In genomic region chr4:45342286-45343155, GRCm38 (mm10) we compare ENCODE assay signal across 8 mouse cellular contexts. TPM values are rescaled to one million over a fixed set of nuclear protein-coding genes. Genes with fewer than 3 reads are reported as not detected.
A peak's percentile ranks its signal among the peaks of the same experiment; 100 is the strongest.
DNase-seq lines count a peak whose midpoint lies in the region; ATAC-seq lines count a peak whose summit lies in the region.

TSS of gene Exosc3 (minus strand) at chr4:45342732.

- H3K4me2 ChIP-seq in intestine, embryonic 14.5 days (ENCODE audit: low read length) = peak within 1 kb of the TSS; percentile 67

- H3K4me3 ChIP-seq in intestine, embryonic 14.5 days (ENCODE audit: low read depth, low read length) = peak within 1 kb of the TSS; percentile 97

- H3K36me3 ChIP-seq in intestine, embryonic 14.5 days (ENCODE audit: control insufficient read depth, insufficient read depth, low read length) = peaks cover 14% of the 10 kb centered on the region; the same call in 1 of the 2 replicates
- no peaks in the 10 kb centered on the region for H3K36me3 ChIP-seq in splenic B cell, adult 2 months (ENCODE audit: control insufficient read depth, insufficient read depth, low read length, poor library complexity, severe bottlenecking)

- H3K9ac ChIP-seq in intestine, embryonic 14.5 days (ENCODE audit: low read length) = peak within 1 kb of the TSS; percentile 92

- intact Hi-C loops in left cerebral cortex, postnatal 36 days (cut with DNase I) = loop anchor here (1.0 kb wide), 1 partner anchor 22 kb away; no protein-coding TSS in a partner anchor

- DNase-seq in ovary, postnatal 10 days (ENCODE audit: low spot score) = peak; percentile 21
- no peak for DNase-seq in ovary, adult 18-20 months (ENCODE audit: low spot score)
- peak; percentile 50 for DNase-seq in c-Kit-positive CD71-positive TER-119-positive erythroid progenitor cells, embryonic 14.5 days (ENCODE audit: low spot score)
- DNase-seq in gastrocnemius, postnatal 10 days = peak; percentile 66
- DNase-seq in intestine, embryonic 14.5 days (ENCODE audit: low spot score) = peak; percentile 82
- DNase-seq in left cerebral cortex, postnatal 36 days (ENCODE audit: low spot score in 2 of 2) = peak; percentile 60 to 69
- peak; percentile 51 for DNase-seq in splenic B cell, adult 2 months (ENCODE audit: low read depth, low spot score)

- peaks cover 14% of the 10 kb centered on the region; the same call in 1 of the 2 replicates for H3K4me1 ChIP-seq in intestine, embryonic 14.5 days (replicated peaks; ENCODE audit: control insufficient read depth, insufficient read depth, low read length)

- peak; percentile 87 for ATAC-seq in intestine, embryonic 14.5 days (replicated peaks; ENCODE audit: low FRiP score, low TSS enrichment, low read depth)
- peak; percentile 64 for ATAC-seq in megakaryocyte-erythroid progenitor cell, adult 5-6 weeks (replicated peaks; ENCODE audit: low FRiP score, low TSS enrichment, poor library complexity, severe bottlenecking)

- H3K9me3 ChIP-seq in intestine, embryonic 14.5 days (ENCODE audit: control insufficient read depth, low read length) = no peaks in the 10 kb centered on the region

- H3K27ac ChIP-seq in intestine, embryonic 14.5 days (ENCODE audit: low read depth) = peak within 1 kb of the TSS; percentile 98

- WGBS in intestine, embryonic 14.5 days = under 1% methylated on average over 70 of the region's 76 CpGs

- no peaks in the 10 kb centered on the region for H3K27me3 ChIP-seq in intestine, embryonic 14.5 days (replicated peaks; ENCODE audit: control insufficient read depth, insufficient read depth, low read length)
- H3K27me3 ChIP-seq in splenic B cell, adult 2 months (ENCODE audit: control insufficient read depth, insufficient read depth, low read length, poor library complexity, severe bottlenecking) = no peaks in the 10 kb centered on the region

RNA-seq across cellular contexts. Expression of gene Exosc3, which starts in this region (rescaled TPM):
- 10 to 100 TPM; 11.5 to 12.1 TPM for total RNA-seq in gastrocnemius, postnatal 10 days (2021)
- polyA plus RNA-seq in intestine, embryonic 14.5 days (2014; fragmentation: Nextera tagmentation; extraction: Ambion mirVana) = 85.2 and 87.9 TPM in 2 replicates
- total RNA-seq in left cerebral cortex, postnatal 36 days (2021) = 10 to 100 TPM; 12.3 to 17.8 TPM
- 65.2 and 87.8 TPM in 2 replicates for total RNA-seq in megakaryocyte-erythroid progenitor cell, adult 5-6 weeks (2014; fragmentation: Nextera tagmentation)
- 230 and 240 TPM in 2 replicates for total RNA-seq in megakaryocyte-erythroid progenitor cell, adult 5-6 weeks (2017)
